Mouse (Mus musculus): ENCODE data around the gene Zic2.

Gene Zic2

DNA sequence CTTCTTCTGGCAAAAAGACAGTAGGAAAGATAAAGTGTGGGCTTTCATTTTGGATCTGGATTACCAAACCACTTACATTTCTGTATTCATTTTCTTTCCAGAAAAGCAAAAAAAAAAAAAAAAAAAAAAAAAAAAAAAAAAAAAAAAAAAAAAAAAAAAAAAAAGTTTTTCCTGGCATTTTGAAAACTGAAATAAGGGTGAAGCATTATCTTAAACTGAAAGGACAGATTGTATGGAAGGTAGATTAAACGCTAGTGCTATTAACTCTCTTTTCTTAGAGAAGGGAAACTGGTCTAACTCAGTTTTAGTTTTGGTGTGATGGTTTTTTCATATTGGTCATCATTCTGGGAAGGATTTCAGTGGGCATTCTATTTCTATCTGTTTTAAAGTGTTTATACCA is 16.8 kb downstream of the Zic2 start:
- DNase-seq (ENCODE audit: low spot score in 2 of 2) = no peak

DNA sequence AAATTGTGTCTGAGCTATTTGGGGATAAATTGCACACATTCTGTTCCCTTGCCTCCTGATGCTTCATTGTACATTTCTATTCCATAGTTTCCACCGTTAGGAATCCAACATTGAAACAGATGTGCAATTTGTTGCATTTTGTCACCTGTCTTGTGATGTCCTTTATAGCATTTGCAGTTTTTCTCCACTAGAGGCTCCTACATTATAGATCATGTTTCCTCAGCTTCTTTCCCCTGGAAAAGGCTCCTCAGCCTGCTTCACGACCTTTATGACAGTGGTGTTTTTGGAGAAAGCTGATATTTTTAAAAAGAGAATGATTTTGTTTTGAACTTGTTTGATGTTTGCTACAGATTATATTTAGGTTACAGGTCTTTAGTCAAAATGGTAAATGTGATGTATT is 33.8 kb downstream of the Zic2 start:
- no peak for DNase-seq (ENCODE audit: low spot score in 2 of 2)

DNA sequence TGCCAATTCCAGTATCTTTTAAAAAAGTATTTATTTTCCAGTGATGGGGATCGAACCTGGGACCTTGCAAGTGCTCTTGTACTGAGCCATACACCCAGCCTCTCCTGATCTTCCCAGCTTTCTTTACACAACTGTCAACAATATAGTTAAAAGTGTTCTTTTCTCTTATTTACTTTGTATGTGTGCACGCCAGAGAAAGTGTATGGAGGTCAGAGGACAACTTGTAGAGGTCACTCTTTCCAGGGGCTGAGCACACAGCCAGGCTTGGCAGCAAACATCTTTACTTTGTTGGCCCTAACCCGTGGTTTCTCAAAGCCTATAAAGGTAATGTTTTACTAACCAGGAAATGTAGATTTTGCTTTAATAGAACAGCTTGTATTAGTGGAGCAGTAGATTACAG is 36.3 kb downstream of the Zic2 start:
- no peak for DNase-seq (ENCODE audit: low spot score in 2 of 2)

DNA sequence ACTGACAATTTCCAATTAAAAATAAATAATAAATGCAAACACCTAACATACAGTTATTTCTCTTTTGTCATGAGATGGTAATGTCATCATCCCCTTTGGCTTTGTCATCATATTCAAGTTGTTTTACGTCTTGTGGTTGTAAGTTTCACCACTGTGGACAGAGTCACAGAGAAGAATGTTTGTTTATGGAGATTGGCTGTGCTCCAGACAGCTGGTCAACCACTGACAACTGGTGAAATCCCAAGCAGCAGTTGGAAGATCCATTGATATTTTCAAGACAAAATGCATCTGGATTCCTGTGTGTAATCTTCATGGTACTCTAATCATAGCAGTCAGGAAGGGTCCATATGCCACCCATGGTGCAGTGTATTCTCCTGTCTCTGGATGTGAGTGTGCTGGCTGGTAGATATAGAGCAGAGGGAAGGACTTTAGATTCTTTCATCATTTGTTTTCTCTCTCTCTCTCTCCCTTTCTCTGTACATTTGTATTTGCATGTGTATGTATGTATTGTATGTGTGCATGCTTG is 38.3 kb downstream of the Zic2 start:
- no peak for DNase-seq (ENCODE audit: low spot score in 2 of 2)

DNA sequence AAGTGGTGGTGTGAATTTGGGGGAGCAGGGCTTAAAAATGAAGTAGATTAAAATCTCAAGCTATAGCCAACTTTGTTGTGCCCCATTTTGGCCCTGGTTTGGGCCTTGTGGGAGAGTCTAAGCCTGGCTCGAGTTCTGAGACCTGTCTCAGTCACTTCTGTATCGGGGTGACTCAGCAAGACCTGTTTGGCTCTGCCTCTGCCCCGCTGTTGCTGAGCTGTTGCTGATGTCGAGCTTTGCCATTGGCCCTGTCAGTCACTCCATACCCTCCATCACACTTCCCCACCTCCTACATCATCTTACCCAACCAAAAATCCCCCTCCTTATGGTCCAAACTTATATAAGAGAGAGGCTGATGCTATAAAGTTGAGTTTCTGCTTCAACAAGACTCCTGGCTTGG is 53.2 kb downstream of the Zic2 start:
- DNase-seq (ENCODE audit: low spot score in 2 of 2) = no peak
